Mouse (Mus musculus): ENCODE results near the gene Slco2b1. TPM values are rescaled to one million over a fixed set of nuclear protein-coding genes. Genes with fewer than 3 reads are reported as not detected.
"Not testable (repeated sequence)": the region's sequence is repeated elsewhere in the genome, so short reads cannot be mapped to it uniquely, and the experiment has no call there.

Slco2b1 gene
- 4.0 and 4.6 TPM in 2 replicates for polyA plus RNA-seq (2015; fragmentation: Nextera tagmentation; extraction: Ambion mirVana)

- WGBS, result 70% methylated on average over 8 of the region's 8 CpGs
- Histone ChIP-seq H3K9ac (ENCODE audit: low read length) (no peak within 1 kb of the TSS), H3K4me1 (ENCODE audit: control insufficient read depth, insufficient read depth, low read length) (peaks cover 7% of the 10 kb centered on the region; the same call in 1 of the 2 replicates), H3K36me3 (ENCODE audit: control insufficient read depth, insufficient read depth, low read length) (no peaks in the 10 kb centered on the region), H3K27ac (ENCODE audit: low read length) (no peak within 1 kb of the TSS), H3K4me3 (replicated peaks; ENCODE audit: low read length) (no peak within 1 kb of the TSS), H3K27me3 (ENCODE audit: control insufficient read depth, insufficient read depth, low read length) (peaks cover 3% of the 10 kb centered on the region; the same call in 1 of the 2 replicates), H3K9me3 (replicated peaks; ENCODE audit: control insufficient read depth, low read length) (no peaks in the 10 kb centered on the region), H3K4me2 (ENCODE audit: low read depth, low read length) (no peak within 1 kb of the TSS)
- ATAC-seq (ENCODE audit: insufficient read depth, low FRiP score), result no peak
Observed at GRCm38 (mm10) chr7:99711166-99711565, at the start of gene Slco2b1. Gene Slco2b1, minus strand, starts transcription at chr7:99711340.

DNA sequence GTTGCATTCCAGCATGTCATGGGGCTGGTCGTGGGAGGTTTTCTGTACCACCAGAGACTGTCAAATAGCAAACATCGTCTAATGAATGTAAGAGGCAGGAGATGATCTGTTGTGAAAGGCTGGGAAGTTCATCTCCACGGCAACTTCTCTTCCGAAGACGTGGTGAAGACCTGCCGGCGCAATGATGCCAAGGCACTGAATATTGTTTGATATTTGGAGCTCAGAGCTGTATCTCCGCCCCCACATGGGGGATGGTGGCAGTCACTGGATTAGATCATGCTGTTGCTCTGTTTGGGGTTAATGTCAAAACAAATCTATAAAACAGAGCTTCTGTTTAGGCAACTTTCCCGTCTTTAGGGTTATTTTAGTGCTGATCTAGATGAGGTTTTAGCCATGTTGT, 28.1 kb upstream of the Slco2b1 start:
- WGBS, result 39% methylated on average over 9 of the region's 9 CpGs
- H3K4me2 ChIP-seq (ENCODE audit: low read depth, low read length), result no peak overlapping the region
- H3K36me3 ChIP-seq (ENCODE audit: control insufficient read depth, insufficient read depth, low read length), result no peaks in the 10 kb centered on the region
- no peak overlapping the region for H3K9ac ChIP-seq (ENCODE audit: low read length)
- no peaks in the 10 kb centered on the region for H3K9me3 ChIP-seq (replicated peaks; ENCODE audit: control insufficient read depth, low read length)
- ATAC-seq (ENCODE audit: insufficient read depth, low FRiP score), result no peak
- no peaks in the 10 kb centered on the region for H3K4me1 ChIP-seq (ENCODE audit: control insufficient read depth, insufficient read depth, low read length)
- no peak overlapping the region for H3K4me3 ChIP-seq (replicated peaks; ENCODE audit: low read length)
- no peak overlapping the region for H3K27ac ChIP-seq (ENCODE audit: low read length)
- H3K27me3 ChIP-seq (ENCODE audit: control insufficient read depth, insufficient read depth, low read length), result no peaks in the 10 kb centered on the region

DNA sequence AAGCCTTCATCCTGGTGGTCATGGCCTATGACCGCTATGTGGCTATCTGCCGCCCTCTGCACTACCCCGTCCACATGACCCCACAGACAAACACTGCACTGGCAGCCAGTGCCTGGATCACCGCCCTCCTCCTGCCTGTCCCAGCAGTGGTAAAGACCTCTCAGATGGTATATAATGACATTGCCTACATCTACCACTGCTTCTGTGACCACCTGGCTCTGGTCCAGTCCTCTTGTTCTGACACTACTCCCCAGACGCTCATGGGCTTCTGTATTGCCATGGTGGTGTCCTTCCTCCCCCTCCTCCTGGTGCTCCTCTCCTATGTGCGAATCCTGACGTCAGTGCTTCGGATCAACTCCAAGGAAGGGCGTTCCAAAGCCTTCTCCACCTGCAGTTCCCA, 24.4 kb upstream of the Slco2b1 start:
- not testable (repeated sequence) for H3K27ac ChIP-seq (ENCODE audit: low read length); H3K9ac ChIP-seq (ENCODE audit: low read length); H3K4me3 ChIP-seq (replicated peaks; ENCODE audit: low read length); H3K4me1 ChIP-seq (ENCODE audit: control insufficient read depth, insufficient read depth, low read length); ATAC-seq (ENCODE audit: insufficient read depth, low FRiP score); H3K27me3 ChIP-seq (ENCODE audit: control insufficient read depth, insufficient read depth, low read length); H3K4me2 ChIP-seq (ENCODE audit: low read depth, low read length); H3K36me3 ChIP-seq (ENCODE audit: control insufficient read depth, insufficient read depth, low read length); H3K9me3 ChIP-seq (replicated peaks; ENCODE audit: control insufficient read depth, low read length)
- 92% methylated on average over 9 of the region's 9 CpGs for WGBS

- no peaks in the 10 kb centered on the region for H3K4me1 ChIP-seq (ENCODE audit: control insufficient read depth, insufficient read depth, low read length)
- H3K27me3 ChIP-seq (ENCODE audit: control insufficient read depth, insufficient read depth, low read length), result no peaks in the 10 kb centered on the region
- no peak overlapping the region for H3K27ac ChIP-seq (ENCODE audit: low read length)
- no peak overlapping the region for H3K4me3 ChIP-seq (replicated peaks; ENCODE audit: low read length)
- no peak overlapping the region for H3K4me2 ChIP-seq (ENCODE audit: low read depth, low read length)
- no peak for ATAC-seq (ENCODE audit: insufficient read depth, low FRiP score)
- H3K9ac ChIP-seq (ENCODE audit: low read length), result no peak overlapping the region
- 88% methylated on average over 2 of the region's 2 CpGs for WGBS
- H3K9me3 ChIP-seq (replicated peaks; ENCODE audit: control insufficient read depth, low read length), result no peaks in the 10 kb centered on the region
- H3K36me3 ChIP-seq (ENCODE audit: control insufficient read depth, insufficient read depth, low read length), result no peaks in the 10 kb centered on the region
Observed at GRCm38 (mm10) chr7:99734612-99735011, 23.5 kb upstream of the Slco2b1 start.

GRCm38 (mm10) chr7:99729973-99730372, 18.8 kb upstream of the Slco2b1 start, which contains the start of gene Olfr520:
Gene Olfr520, plus strand, starts transcription at chr7:99730273.
- H3K27me3 ChIP-seq (ENCODE audit: control insufficient read depth, insufficient read depth, low read length), result no peaks in the 10 kb centered on the region
- 0 out of 2 replicates have a peak, but pooled peaks cover 5% of the 10 kb centered on the region for H3K9me3 ChIP-seq (replicated peaks; ENCODE audit: control insufficient read depth, low read length)
- no peaks in the 10 kb centered on the region for H3K4me1 ChIP-seq (ENCODE audit: control insufficient read depth, insufficient read depth, low read length)
- no peak within 1 kb of the TSS for H3K27ac ChIP-seq (ENCODE audit: low read length)
- no peaks in the 10 kb centered on the region for H3K36me3 ChIP-seq (ENCODE audit: control insufficient read depth, insufficient read depth, low read length)
- no peak within 1 kb of the TSS for H3K4me2 ChIP-seq (ENCODE audit: low read depth, low read length)
- no peak within 1 kb of the TSS for H3K9ac ChIP-seq (ENCODE audit: low read length)
- no peak within 1 kb of the TSS for H3K4me3 ChIP-seq (replicated peaks; ENCODE audit: low read length)
- 95% methylated on average over 2 of the region's 2 CpGs for WGBS
- ATAC-seq (ENCODE audit: insufficient read depth, low FRiP score), result no peak

GRCm38 (mm10) chr7:99716536-99716935, 5.4 kb upstream of the Slco2b1 start:
- no peak for ATAC-seq (ENCODE audit: insufficient read depth, low FRiP score)
- Histone ChIP-seq H3K27me3 (ENCODE audit: control insufficient read depth, insufficient read depth, low read length) (no peaks in the 10 kb centered on the region), H3K27ac (ENCODE audit: low read length) (no peak overlapping the region), H3K4me1 (ENCODE audit: control insufficient read depth, insufficient read depth, low read length) (no peaks in the 10 kb centered on the region), H3K36me3 (ENCODE audit: control insufficient read depth, insufficient read depth, low read length) (no peaks in the 10 kb centered on the region), H3K4me3 (replicated peaks; ENCODE audit: low read length) (no peak overlapping the region), H3K4me2 (ENCODE audit: low read depth, low read length) (no peak overlapping the region), H3K9me3 (replicated peaks; ENCODE audit: control insufficient read depth, low read length) (no peaks in the 10 kb centered on the region), H3K9ac (ENCODE audit: low read length) (no peak overlapping the region)
- 87% methylated on average over 2 of the region's 2 CpGs for WGBS

GRCm38 (mm10) chr7:99712431-99712830, 1.3 kb upstream of the Slco2b1 start:
- no peak overlapping the region for H3K4me3 ChIP-seq (replicated peaks; ENCODE audit: low read length)
- WGBS, result 86% methylated on average over 4 of the region's 4 CpGs
- H3K9me3 ChIP-seq (replicated peaks; ENCODE audit: control insufficient read depth, low read length), result no peaks in the 10 kb centered on the region
- H3K4me2 ChIP-seq (ENCODE audit: low read depth, low read length), result no peak overlapping the region
- H3K27ac ChIP-seq (ENCODE audit: low read length), result no peak overlapping the region
- ATAC-seq (ENCODE audit: insufficient read depth, low FRiP score), result no peak
- no peaks in the 10 kb centered on the region for H3K4me1 ChIP-seq (ENCODE audit: control insufficient read depth, insufficient read depth, low read length)
- no peaks in the 10 kb centered on the region for H3K36me3 ChIP-seq (ENCODE audit: control insufficient read depth, insufficient read depth, low read length)
- peaks cover 3% of the 10 kb centered on the region; the same call in 1 of the 2 replicates for H3K27me3 ChIP-seq (ENCODE audit: control insufficient read depth, insufficient read depth, low read length)
- no peak overlapping the region for H3K9ac ChIP-seq (ENCODE audit: low read length)

- H3K27ac ChIP-seq (ENCODE audit: low read length), result no peak overlapping the region
Observed at GRCm38 (mm10) chr7:99710476-99710875, 664 bp downstream of the Slco2b1 start.

DNA sequence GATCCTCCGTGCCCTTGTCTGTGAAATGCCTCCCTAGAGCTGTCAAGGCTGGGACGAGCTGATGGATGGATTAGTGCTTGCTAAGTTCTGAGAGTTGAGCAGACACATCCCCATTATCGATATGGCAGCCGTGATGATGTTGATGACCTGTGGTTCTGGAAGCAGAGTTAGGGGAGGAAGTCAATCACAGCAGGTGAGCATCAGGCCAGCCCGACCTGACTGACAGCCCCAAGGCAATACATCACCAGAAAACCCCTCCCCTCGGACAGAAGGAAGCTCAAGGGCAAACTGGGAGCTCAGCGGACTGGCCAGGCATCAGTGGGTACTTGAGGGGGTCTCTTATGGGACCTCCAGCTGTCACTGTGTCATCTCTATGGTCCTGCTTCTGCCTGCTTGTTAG, 1.1 kb downstream of the Slco2b1 start:
- Histone ChIP-seq H3K9ac (ENCODE audit: low read length) (no peak overlapping the region), H3K27me3 (ENCODE audit: control insufficient read depth, insufficient read depth, low read length) (peaks cover 3% of the 10 kb centered on the region; the same call in 1 of the 2 replicates), H3K36me3 (ENCODE audit: control insufficient read depth, insufficient read depth, low read length) (no peaks in the 10 kb centered on the region), H3K4me1 (ENCODE audit: control insufficient read depth, insufficient read depth, low read length) (peaks cover 7% of the 10 kb centered on the region; the same call in 1 of the 2 replicates), H3K9me3 (replicated peaks; ENCODE audit: control insufficient read depth, low read length) (no peaks in the 10 kb centered on the region), H3K27ac (ENCODE audit: low read length) (no peak overlapping the region), H3K4me3 (replicated peaks; ENCODE audit: low read length) (no peak overlapping the region), H3K4me2 (ENCODE audit: low read depth, low read length) (no peak overlapping the region)
- 63% methylated on average over 7 of the region's 7 CpGs for WGBS
- no peak for ATAC-seq (ENCODE audit: insufficient read depth, low FRiP score)

More at GRCm38 (mm10) chr7:99710476-99710875, 664 bp downstream of the Slco2b1 start:
- peaks cover 7% of the 10 kb centered on the region; the same call in 1 of the 2 replicates for H3K4me1 ChIP-seq (ENCODE audit: control insufficient read depth, insufficient read depth, low read length)
- no peaks in the 10 kb centered on the region for H3K36me3 ChIP-seq (ENCODE audit: control insufficient read depth, insufficient read depth, low read length)
- no peak overlapping the region for H3K4me2 ChIP-seq (ENCODE audit: low read depth, low read length)
- no peaks in the 10 kb centered on the region for H3K9me3 ChIP-seq (replicated peaks; ENCODE audit: control insufficient read depth, low read length)
- H3K4me3 ChIP-seq (replicated peaks; ENCODE audit: low read length), result no peak overlapping the region
- H3K9ac ChIP-seq (ENCODE audit: low read length), result no peak overlapping the region
- ATAC-seq (ENCODE audit: insufficient read depth, low FRiP score), result 0 out of 2 replicates have a peak, but pooled peaks have one; percentile 37
- WGBS, result 30% methylated on average over 1 of the region's 1 CpGs
- H3K27me3 ChIP-seq (ENCODE audit: control insufficient read depth, insufficient read depth, low read length), result peaks cover 3% of the 10 kb centered on the region; the same call in 1 of the 2 replicates

Measured in stomach, embryonic 16.5 days (tissue).